Mouse (Mus musculus) forebrain, embryonic 15.5 days (tissue): ENCODE data around the gene Fez1. TPM values are rescaled to one million over a fixed set of nuclear protein-coding genes. Genes with fewer than 3 reads are reported as not detected.
A peak's percentile ranks its signal among the peaks of the same experiment; 100 is the strongest.

Experiments
- ATAC-seq: fragments of 200-750 bp; cut with Nextera tagmentation; replicated peaks from 2 replicates; pipeline ENCODE4 v1.8.0; 2017; ENCODE audit warnings: mild to moderate bottlenecking, moderate TSS enrichment, moderate library complexity
- H3K27ac ChIP-seq: fragments of 300-500 bp; sonication (generic); replicated peaks from 2 replicates; pipeline ENCODE4 v1.5.1; 2015; ENCODE audit warnings: mild to moderate bottlenecking, inconsistent platforms
- H3K27me3 ChIP-seq: fragments of 300-500 bp; sonication (generic); 2 replicates; pipeline ENCODE4 v1.6.1; 2015; ENCODE audit warnings: inconsistent platforms
- H3K36me3 ChIP-seq: fragments of 300-500 bp; sonication (generic); 2 replicates; pipeline ENCODE4 v1.6.1; 2015; ENCODE audit warnings: mild to moderate bottlenecking, inconsistent platforms
- H3K4me1 ChIP-seq: fragments of 300-500 bp; sonication (generic); 2 replicates; pipeline ENCODE4 v1.6.1; 2015; ENCODE audit warnings: inconsistent platforms
- H3K4me2 ChIP-seq: fragments of 300-500 bp; sonication (generic); replicated peaks from 2 replicates; pipeline ENCODE4 v1.6.1; 2015; ENCODE audit warnings: mild to moderate bottlenecking, inconsistent platforms
- H3K4me3 ChIP-seq: fragments of 300-500 bp; sonication (generic); 2 replicates; pipeline ENCODE4 v1.5.1; 2015; ENCODE audit warnings: mild to moderate bottlenecking, inconsistent platforms
- H3K9ac ChIP-seq: fragments of 300-500 bp; sonication (generic); replicated peaks from 2 replicates; pipeline ENCODE4 v1.6.1; 2015; ENCODE audit warnings: mild to moderate bottlenecking, inconsistent platforms
- H3K9me3 ChIP-seq: fragments of 300-500 bp; sonication (generic); 2 replicates; pipeline ENCODE4 v1.6.1; 2016; ENCODE audit warnings: inconsistent platforms
- WGBS: fragments of 180-500 bp; shearing (Covaris S2); methylation state at CpG from one replicate; pipeline ENCODE4 v1.1.7; 2015; ENCODE audit warnings: mixed read lengths; 5-methylcytosine and 5-hydroxymethylcytosine counted together
- polyA plus RNA-seq: library from polyadenylated mRNA; unstranded; fragments of >200 nt; fragmentation: Nextera tagmentation; extraction: Ambion mirVana; gene quantifications from 2 replicates; pipeline ENCODE4 v1.2.1, GENCODE M21; 2015

The Fez1 gene
- polyA plus RNA-seq, result 671 and 696 TPM in 2 replicates

DNA sequence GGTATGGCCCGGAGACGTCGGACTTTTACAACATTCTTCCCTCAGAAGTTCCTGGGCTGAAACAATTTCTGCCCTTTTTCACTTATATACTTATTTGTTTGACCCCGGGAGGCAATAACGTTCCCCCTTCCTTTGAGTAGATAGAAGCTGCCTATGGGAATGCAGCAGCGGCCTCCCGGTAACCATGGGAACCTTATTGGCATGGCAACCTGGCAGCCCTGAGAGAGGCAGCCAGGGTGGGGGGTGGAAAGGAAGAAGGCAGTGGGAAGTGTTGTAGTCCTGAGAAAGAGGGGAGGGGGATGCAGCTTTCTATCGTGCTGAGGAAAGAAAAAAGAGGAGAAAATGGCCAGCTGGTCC is at the start of gene Fez1:
Fez1 (plus strand) TSS at position 221 of the 357 bp plus-strand sequence.
- 1% methylated on average over 8 of the region's 8 CpGs for WGBS
- ATAC-seq, result peak; percentile 99
- H3K27ac ChIP-seq, result peak within 1 kb of the TSS; percentile 98

DNA sequence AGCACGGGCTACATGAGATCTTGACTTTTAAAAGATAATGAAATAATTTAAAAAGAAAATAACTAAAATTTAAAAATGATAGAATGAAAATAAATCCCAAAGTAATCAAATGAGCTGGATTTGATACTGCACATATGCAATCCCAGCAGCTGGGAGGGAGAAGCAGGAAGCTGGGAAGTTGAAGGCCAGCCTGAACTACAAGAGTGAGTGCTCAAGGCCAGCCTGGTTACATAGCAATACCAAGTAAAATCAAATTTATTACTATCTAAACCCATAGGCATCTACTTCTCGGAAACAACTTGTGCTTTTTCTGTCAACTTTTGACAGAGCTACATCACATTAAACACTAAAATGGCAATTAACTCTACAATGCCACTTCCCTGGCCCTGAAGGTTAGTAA is 37.7 kb upstream of the Fez1 start:
- Histone ChIP-seq H3K27me3 (no peaks in the 10 kb centered on the region), H3K4me3 (no peak overlapping the region), H3K36me3 (peaks cover 85% of the 10 kb centered on the region), H3K27ac (no peak overlapping the region), H3K4me2 (no peak overlapping the region), H3K4me1 (no peaks in the 10 kb centered on the region), H3K9me3 (no peaks in the 10 kb centered on the region), H3K9ac (no peak overlapping the region)
- 92% methylated on average over 2 of the region's 2 CpGs for WGBS
- ATAC-seq, result no peak

More for the DNA sequence above, at the start of gene Fez1:
- Histone ChIP-seq H3K9ac (peak within 1 kb of the TSS; percentile 32), H3K9me3 (no peaks in the 10 kb centered on the region), H3K4me1 (peaks cover 31% of the 10 kb centered on the region), H3K4me2 (peak within 1 kb of the TSS; percentile 51), H3K27me3 (no peaks in the 10 kb centered on the region), H3K4me3 (peak within 1 kb of the TSS; percentile 31), H3K36me3 (no peaks in the 10 kb centered on the region)

- no peak overlapping the region for H3K4me2 ChIP-seq
- H3K27ac ChIP-seq, result no peak overlapping the region
- H3K36me3 ChIP-seq, result peaks cover 36% of the 10 kb centered on the region
- no peak for ATAC-seq
- no peaks in the 10 kb centered on the region for H3K27me3 ChIP-seq
- peaks cover 23% of the 10 kb centered on the region for H3K4me1 ChIP-seq
- H3K9me3 ChIP-seq, result no peaks in the 10 kb centered on the region
- no peak overlapping the region for H3K9ac ChIP-seq
- WGBS, result 87% methylated on average over 3 of the region's 3 CpGs
- H3K4me3 ChIP-seq, result no peak overlapping the region
These were observed 29.5 kb upstream of the Fez1 start for GRCm38 (mm10) chr9:36792191-36792590.

DNA sequence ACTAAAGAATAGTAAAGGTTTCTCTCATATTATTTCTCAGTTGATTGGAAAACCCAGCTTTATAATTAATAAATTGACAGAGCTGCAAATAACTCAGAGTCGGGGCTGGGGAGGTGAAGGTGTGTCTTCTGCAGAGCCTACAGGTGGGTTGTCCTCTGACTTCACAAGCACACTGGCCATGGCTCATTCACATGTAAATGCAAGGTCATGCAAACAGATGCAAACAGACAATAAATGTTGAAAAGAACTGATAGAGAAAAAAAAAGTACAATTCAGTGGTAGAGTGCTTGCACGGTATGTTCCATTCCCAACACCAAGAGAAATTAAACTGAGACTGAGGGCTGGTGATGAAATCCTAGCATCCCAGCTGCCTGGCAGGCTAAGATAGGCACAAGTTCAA is 27.2 kb upstream of the Fez1 start:
- no peaks in the 10 kb centered on the region for H3K27me3 ChIP-seq
- peaks cover 17% of the 10 kb centered on the region for H3K36me3 ChIP-seq
- peaks cover 28% of the 10 kb centered on the region for H3K4me1 ChIP-seq
- no peak overlapping the region for H3K4me3 ChIP-seq
- H3K27ac ChIP-seq, result no peak overlapping the region
- no peak overlapping the region for H3K4me2 ChIP-seq
- H3K9ac ChIP-seq, result no peak overlapping the region
- ATAC-seq, result no peak
- 78% methylated on average over 2 of the region's 2 CpGs for WGBS
- H3K9me3 ChIP-seq, result no peaks in the 10 kb centered on the region

- ATAC-seq, result no peak
- H3K27ac ChIP-seq, result no peak overlapping the region
- peak overlapping the region; percentile 87; the same call in 1 of the 2 replicates for H3K4me3 ChIP-seq
- H3K4me1 ChIP-seq, result peaks cover 28% of the 10 kb centered on the region
- no peaks in the 10 kb centered on the region for H3K9me3 ChIP-seq
- no peaks in the 10 kb centered on the region for H3K27me3 ChIP-seq
- WGBS, result 77% methylated on average over 1 of the region's 1 CpGs
- peak overlapping the region; percentile 86; the same call in 1 of the 2 replicates for H3K9ac ChIP-seq
- H3K36me3 ChIP-seq, result peaks cover 7% of the 10 kb centered on the region
- H3K4me2 ChIP-seq, result peak overlapping the region; percentile 75; the same call in 1 of the 2 replicates
These were observed 26.1 kb upstream of the Fez1 start for GRCm38 (mm10) chr9:36795556-36795955.

GRCm38 (mm10) chr9:36796224-36796623 is 25.4 kb upstream of the Fez1 start:
- Histone ChIP-seq H3K4me1 (peaks cover 28% of the 10 kb centered on the region), H3K27ac (no peak overlapping the region), H3K9ac (peak overlapping the region; percentile 86), H3K36me3 (peaks cover 3% of the 10 kb centered on the region; the same call in 1 of the 2 replicates), H3K9me3 (no peaks in the 10 kb centered on the region), H3K27me3 (no peaks in the 10 kb centered on the region), H3K4me2 (peak overlapping the region; percentile 75), H3K4me3 (peak overlapping the region; percentile 87)
- no peak for ATAC-seq
- WGBS, result 12% methylated on average over 5 of the region's 5 CpGs

- Histone ChIP-seq H3K36me3 (no peaks in the 10 kb centered on the region), H3K4me1 (peaks cover 28% of the 10 kb centered on the region), H3K27ac (peak within 1 kb of the TSS; percentile 63), H3K4me2 (peak within 1 kb of the TSS; percentile 75), H3K9ac (peak within 1 kb of the TSS; percentile 86), H3K9me3 (no peaks in the 10 kb centered on the region), H3K4me3 (peak within 1 kb of the TSS; percentile 87), H3K27me3 (no peaks in the 10 kb centered on the region)
- ATAC-seq, result peak; percentile 98
- under 1% methylated on average over 61 of the region's 66 CpGs for WGBS
These were observed 24.7 kb upstream of the Fez1 start, which contains the start of gene Ei24 for GRCm38 (mm10) chr9:36796781-36797555. Ei24 (minus strand) TSS chr9:36797393.

- no peak overlapping the region for H3K4me3 ChIP-seq
- H3K27me3 ChIP-seq, result no peaks in the 10 kb centered on the region
- no peaks in the 10 kb centered on the region for H3K36me3 ChIP-seq
- peaks cover 5% of the 10 kb centered on the region; the same call in 1 of the 2 replicates for H3K4me1 ChIP-seq
- WGBS, result 81% methylated on average over 2 of the region's 2 CpGs
- H3K27ac ChIP-seq, result no peak overlapping the region
- no peak for ATAC-seq
- no peak overlapping the region for H3K4me2 ChIP-seq
- no peaks in the 10 kb centered on the region for H3K9me3 ChIP-seq
- no peak overlapping the region for H3K9ac ChIP-seq
These were observed 19.7 kb upstream of the Fez1 start for GRCm38 (mm10) chr9:36801961-36802360.

DNA sequence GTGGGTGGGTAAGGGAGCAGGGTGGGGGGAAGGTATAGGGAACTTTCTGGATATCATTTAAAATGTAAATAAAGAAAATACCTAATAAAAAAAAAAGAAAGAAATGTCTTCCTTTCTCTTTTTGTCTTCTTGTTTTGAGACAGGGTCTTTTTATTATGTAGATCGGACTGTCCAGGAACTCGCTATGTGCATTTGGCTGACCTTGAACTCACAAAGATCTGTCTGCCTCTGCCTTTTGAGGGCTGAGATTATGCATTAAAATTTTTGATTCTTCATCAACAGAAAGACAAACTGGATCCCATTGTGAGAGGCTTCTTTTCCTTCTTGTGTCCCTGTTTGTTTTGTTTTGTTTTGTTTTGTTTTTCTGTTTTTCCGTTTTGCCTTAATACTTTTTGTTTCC is 18.7 kb upstream of the Fez1 start:
- WGBS, result 79% methylated on average over 3 of the region's 3 CpGs
- Histone ChIP-seq H3K9ac (no peak overlapping the region), H3K36me3 (no peaks in the 10 kb centered on the region), H3K4me3 (no peak overlapping the region), H3K27ac (no peak overlapping the region), H3K9me3 (no peaks in the 10 kb centered on the region), H3K27me3 (no peaks in the 10 kb centered on the region), H3K4me1 (no peaks in the 10 kb centered on the region), H3K4me2 (no peak overlapping the region)
- ATAC-seq, result no peak

- ATAC-seq, result no peak
- Histone ChIP-seq H3K27ac (no peak overlapping the region), H3K4me1 (no peaks in the 10 kb centered on the region), H3K36me3 (no peaks in the 10 kb centered on the region), H3K9ac (no peak overlapping the region), H3K4me3 (no peak overlapping the region), H3K4me2 (no peak overlapping the region), H3K27me3 (no peaks in the 10 kb centered on the region), H3K9me3 (no peaks in the 10 kb centered on the region)
- WGBS, result 74% methylated on average over 6 of the region's 6 CpGs
These were observed 18.3 kb upstream of the Fez1 start for GRCm38 (mm10) chr9:36803386-36803785.

DNA sequence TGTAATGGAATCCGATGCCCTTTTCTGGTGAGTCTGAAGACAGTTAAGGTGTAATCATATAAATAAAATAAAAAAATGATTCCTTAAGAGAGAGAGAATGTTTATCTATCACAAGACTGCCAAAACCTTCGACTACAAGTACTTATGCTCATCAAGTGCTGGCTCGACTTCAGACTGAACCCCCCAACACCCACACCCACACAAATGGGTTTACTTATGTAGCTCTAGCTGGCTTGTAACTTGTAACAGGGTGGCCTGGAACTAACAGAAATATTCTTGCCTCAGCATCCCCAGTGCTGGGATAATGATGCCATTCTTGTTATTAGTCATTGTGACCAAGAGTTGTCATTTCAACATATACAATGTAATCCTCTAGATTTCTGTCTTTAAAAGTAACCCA is 17.7 kb upstream of the Fez1 start:
- H3K4me2 ChIP-seq, result no peak overlapping the region
- no peak for ATAC-seq
- no peak overlapping the region for H3K27ac ChIP-seq
- no peaks in the 10 kb centered on the region for H3K9me3 ChIP-seq
- H3K4me3 ChIP-seq, result no peak overlapping the region
- 88% methylated on average over 3 of the region's 3 CpGs for WGBS
- H3K9ac ChIP-seq, result no peak overlapping the region
- no peaks in the 10 kb centered on the region for H3K27me3 ChIP-seq
- no peaks in the 10 kb centered on the region for H3K36me3 ChIP-seq
- no peaks in the 10 kb centered on the region for H3K4me1 ChIP-seq

- Histone ChIP-seq H3K4me1 (no peaks in the 10 kb centered on the region), H3K4me3 (no peak overlapping the region), H3K4me2 (no peak overlapping the region), H3K27ac (no peak overlapping the region), H3K36me3 (no peaks in the 10 kb centered on the region), H3K27me3 (no peaks in the 10 kb centered on the region), H3K9ac (no peak overlapping the region), H3K9me3 (no peaks in the 10 kb centered on the region)
- 95% methylated on average over 3 of the region's 3 CpGs for WGBS
- ATAC-seq, result no peak
These were observed 16.2 kb upstream of the Fez1 start for GRCm38 (mm10) chr9:36805256-36805975.
